Mouse (Mus musculus): ENCODE measurements at regions not wholly inside any gene's neighbourhood (a gene's known extent, or its start where the extent isn't known, plus 50 kb on each side); places are given as distances from the start of the nearest gene placed in this dataset.

DNA sequence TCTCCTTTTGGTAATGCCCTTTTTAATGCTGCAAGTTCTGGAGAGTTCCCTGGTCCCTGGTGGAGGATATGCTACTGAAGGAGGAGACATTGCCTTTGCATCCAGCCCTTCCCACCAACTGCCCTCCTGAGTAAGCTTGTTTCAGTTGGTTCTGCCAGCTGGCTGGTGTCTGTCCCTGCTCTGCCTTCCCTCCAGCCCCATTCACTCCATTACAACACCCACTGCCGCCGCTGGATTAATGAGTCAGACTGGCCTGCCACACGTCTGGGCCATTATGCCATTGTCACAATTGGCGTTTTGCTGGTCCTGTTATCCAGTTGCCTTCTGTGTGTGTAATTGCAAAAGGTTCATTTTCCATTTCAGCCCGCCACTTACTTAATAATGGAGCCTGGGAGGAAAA lies 728.6 kb upstream of the Lrrc6 start:
- TF ChIP-seq CTCF (IDR thresholded peaks at IDR 0.05; ENCODE audit: low read depth, low read length), result no peak
- TF ChIP-seq POLR2A (IDR thresholded peaks at IDR 0.05; ENCODE audit: borderline replicate concordance, low read depth, low read length), result no peak
